Mouse (Mus musculus): Measurements from ENCODE around the gene Ugt1a8.

Ugt1a8 gene

DNA sequence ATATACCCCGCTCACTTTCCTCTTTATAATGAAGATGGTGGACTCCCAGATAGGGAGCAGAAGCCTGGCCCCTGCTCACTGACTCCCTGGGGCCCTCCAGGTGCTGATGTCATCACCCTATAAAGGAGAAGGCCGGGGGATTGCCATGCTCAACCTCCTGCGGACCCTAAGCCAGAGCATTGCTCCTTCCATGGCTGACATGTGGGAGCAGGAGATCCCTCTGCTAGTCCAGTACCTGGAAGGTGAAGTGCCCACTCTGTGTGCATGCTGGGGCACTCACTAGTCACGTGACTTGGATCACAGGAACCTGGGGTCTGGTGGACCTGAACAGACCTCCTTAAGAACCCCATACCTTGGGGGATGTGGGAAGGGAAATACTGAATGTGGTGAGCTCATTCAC is 153.0 kb downstream of the Ugt1a8 start:
- DNase-seq, result no peak

DNA sequence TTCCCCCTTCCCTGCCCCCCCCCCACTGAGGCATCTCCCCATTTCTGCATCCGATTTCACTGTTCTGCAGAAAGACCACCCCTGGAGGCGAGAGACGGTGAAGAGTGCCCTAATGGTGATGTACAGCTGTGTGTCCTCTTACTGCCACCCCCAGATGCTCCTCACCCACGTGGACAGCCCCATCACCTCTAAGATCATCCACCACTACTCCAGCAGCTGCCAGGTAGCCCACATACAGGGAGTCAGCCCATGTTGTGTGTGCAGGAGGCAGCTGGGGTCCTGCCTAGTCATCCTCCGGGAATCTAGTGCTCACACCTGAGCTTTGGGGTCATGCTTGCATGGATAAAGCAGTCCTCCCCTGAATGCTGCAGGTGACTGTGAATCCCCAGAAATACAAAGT is 156.2 kb downstream of the Ugt1a8 start:
- peak in 1 of 2 experiments; percentile 19 for DNase-seq

DNA sequence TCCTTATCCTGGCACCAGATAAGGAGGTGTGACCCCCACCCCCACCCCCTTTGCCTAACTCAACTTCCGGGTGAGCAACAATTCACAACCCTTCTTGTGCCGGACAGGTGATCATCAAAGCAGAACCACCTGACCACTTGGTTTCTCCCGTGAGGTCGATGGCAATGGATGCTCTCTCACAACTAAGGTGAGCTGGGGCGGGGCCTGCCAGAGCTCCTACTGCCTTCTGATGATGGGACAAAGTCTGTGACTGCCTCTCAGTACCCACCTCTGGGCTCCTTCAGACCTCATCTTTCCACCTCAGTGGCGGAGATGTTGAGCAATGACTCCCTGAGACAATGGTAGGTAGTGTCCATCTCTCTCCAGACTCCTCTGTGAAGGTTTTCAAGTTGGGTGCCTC is 158.3 kb downstream of the Ugt1a8 start:
- no peak for DNase-seq

DNA sequence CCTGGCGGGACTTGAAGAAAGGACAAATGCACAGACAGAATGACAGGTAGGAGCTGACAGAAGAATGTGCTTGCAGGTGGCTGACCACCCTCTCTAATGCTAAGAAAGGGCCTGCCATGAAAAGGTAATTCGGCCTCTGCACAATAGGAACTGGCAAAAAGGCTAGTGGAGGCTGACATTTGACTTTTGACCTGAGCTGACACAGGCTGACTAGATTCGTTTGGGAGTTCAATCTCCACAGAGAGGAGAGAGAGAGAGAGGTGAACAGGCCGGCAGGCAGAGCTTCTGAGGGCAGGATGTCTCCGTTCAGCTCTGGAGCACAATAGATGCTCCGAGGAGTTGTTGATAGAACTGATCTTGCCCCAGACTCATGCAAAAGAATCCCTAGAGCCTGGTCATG is 158.8 kb downstream of the Ugt1a8 start:
- no peak for DNase-seq

DNA sequence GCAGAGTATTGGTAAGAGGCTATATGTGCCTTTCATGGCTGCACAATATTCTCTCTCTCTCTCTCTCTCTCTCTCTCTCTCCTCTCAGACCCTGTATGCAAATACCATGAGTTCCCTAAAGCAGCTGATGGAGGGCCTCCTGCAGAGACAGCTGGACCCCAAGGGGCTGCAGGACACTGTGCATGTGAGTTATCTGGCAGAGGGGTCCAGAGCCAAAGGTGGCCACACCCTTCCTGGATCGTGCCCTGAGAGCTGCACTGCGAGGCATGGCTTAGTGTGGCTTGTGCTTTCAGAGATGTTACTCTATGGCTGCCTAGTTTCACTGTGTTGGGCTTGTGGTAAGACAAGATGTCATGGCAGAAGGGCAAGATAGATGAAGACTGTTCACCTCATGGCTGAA is 160.0 kb downstream of the Ugt1a8 start:
- DNase-seq, result no peak

DNA sequence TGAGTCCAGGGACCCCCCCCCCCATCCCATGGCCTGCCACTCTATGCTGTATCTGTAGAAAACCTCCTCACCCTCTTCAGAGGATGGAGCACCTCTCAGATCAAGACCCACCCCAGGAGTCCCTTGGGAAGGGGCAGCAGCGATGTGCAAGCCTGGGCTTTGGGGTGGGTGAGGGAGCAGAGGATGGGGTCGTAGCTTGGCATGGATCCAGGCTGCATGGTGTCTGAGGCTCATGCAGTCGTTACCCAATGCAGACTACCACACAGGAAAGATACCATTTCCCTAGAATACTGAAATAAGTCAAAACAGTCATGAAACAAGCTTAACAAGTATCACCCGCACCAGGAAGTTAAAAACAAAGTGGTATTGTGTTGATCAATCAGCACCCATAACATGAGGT is 161.0 kb downstream of the Ugt1a8 start:
- DNase-seq, result no peak

DNA sequence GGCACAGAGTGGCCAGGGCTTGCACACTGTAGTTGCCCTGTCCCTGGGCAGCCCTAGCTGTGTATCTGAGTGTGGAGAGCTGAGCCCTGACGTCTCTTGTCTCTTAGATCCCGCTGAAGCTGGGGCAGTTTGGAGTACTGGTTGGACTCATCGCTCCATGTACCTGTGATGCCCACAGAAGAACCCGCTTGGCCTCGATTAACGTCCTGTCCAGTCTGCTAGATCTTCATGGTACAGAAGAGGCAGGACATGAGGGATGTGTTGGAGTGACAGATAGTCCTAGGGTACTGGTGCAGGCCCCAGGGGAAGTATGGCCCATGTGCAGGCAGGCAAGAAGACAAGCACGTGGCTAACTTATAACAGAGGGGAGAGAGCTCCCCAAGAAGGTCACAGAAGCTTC is 162.0 kb downstream of the Ugt1a8 start:
- DNase-seq, result no peak

DNA sequence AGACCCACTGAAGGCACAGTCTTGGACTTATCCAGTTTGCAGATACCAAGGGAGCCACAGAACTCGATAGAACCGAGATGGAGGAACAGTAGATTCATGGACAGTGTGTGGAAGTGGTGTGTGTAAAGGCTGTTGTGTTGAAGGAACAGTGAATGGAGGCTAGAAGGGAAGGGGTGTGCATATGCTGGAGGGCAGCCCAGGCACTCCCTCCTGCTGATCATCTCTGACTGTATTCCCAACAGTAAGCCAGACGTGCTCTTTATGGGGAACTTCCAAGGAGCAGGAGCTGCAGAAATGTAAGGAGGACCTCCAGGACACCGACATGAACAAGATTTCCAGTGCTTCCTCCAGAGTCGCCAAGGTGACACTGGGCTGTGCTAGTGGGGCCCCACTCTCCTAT is 162.4 kb downstream of the Ugt1a8 start:
- DNase-seq, result no peak

DNA sequence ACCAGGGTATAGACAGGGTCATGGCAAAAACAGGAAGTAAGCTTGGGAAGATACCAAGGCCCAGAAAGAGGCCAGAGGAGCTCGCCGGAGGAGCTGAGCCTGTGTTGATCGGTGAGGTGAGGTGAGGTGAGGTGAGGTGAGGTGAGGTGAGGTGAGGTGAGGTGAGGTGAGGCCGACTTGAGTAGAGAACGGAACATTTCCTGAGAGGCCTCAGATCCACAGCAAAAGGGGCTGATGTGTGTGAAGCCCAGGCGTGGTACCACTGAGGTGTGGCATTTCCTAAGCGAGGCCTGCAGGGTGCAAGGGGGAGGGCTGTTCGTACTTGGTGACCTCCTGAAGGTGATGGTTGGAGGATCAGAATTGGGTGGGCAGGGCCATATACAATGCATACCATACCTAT is 165.5 kb downstream of the Ugt1a8 start:
- no peak for DNase-seq

DNA sequence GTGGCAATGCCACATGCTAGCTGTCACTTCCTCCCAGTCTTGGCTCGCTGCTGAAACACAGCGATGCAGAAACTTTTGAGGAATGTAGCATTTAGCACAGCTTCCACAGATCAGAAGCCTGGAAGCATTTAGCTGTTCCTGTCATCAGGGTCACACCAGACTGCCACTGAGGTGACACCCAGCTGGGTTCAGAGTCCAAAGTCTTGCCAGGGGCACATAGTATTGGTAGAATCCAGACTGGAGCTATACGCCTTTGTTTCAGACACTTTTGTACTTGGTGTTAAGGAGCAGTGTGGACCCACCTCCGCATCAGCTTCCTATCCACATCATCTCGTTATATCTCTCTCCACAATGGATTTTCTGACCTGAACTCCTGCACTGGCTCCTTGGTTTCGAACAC is 165.9 kb downstream of the Ugt1a8 start:
- no peak for DNase-seq

DNA sequence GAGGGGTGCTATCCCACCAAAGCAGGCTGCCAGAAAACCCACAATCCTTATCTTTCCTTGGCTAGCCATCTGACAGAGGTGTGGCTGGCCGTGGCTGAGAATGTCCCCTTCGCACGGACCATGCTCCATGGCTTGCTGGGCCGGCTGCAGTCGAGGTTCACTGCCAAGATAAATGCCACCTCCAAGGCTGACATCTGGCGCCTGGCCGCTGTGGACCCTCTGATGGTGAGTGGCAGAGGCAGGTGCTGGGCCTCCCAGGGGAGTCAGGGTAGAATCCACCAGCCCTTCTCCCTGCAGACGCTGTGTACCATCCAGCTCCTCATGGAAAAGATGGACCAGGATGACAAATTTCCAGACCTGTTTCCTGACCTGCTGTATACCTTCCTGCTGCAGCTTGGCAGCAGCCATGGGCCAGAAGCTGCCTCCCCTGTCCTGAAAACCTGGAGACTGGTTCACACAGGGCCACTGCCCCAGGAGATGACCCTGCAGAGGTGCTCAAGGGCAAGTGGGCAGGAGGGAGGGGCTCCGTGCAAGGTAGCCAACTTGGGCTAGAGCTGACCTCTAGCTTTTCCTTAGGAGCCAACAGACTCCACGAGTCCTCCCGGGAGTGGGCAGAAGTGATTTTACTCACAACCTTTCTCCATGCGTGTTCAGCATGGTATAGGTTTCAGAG is 167.3 kb downstream of the Ugt1a8 start:
- no peak for DNase-seq

DNA sequence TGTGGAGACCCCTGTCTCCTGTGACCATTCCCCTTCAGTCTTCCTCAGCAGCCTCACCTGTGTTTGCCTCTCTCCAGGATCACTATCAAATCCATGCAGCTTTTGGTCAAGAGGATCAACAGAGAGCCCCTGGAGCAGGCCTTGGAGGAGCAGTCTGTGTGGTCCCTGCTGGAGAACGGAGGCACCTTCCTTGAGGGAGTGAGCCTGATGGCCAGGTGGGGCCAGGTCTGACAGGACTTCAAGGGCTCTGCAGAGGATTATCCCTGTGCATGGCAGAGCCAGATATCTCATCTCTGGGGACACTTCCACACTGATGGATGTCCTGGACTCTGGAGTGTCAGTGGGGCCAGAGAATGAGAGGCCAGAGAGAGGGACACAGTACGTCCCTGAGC is 167.8 kb downstream of the Ugt1a8 start:
- DNase-seq, result no peak

DNA sequence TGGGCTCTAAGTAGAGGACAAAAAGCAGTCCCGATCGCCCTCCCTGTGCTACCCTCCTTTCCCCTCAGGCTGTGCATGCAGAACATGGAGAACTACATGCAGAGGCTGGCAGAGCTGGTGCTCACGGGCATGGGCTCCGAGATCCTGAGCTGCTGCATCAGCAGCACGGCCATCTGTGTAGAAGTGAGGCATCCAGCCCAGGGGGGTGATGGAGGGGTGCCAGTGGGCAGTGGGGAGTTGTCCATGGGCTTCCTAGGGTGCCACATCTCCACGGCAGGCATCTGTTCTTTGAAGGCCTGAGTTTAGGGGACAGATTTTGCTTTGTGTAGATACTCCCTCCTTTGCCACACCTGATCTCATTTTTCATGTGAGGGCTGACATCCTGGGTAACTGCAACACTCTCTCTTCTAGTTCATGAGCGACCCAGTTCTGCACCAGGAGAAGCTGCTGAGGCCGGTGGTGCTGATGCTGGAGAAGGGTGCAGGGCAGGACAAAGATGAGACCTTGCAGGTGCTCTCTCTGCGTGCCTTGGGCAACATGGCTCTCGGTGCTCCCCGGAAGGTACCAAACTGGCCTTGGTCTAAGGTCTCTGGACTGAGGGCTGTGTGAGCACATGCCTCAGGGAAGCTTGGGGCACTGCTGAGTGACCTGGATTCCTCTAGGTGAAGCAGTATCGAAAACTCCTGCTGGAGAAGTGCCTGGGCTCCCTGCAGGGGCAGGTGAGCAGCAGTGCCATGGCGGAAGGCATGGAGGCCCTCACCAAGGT is 168.6 kb downstream of the Ugt1a8 start:
- DNase-seq, result no peak

DNA sequence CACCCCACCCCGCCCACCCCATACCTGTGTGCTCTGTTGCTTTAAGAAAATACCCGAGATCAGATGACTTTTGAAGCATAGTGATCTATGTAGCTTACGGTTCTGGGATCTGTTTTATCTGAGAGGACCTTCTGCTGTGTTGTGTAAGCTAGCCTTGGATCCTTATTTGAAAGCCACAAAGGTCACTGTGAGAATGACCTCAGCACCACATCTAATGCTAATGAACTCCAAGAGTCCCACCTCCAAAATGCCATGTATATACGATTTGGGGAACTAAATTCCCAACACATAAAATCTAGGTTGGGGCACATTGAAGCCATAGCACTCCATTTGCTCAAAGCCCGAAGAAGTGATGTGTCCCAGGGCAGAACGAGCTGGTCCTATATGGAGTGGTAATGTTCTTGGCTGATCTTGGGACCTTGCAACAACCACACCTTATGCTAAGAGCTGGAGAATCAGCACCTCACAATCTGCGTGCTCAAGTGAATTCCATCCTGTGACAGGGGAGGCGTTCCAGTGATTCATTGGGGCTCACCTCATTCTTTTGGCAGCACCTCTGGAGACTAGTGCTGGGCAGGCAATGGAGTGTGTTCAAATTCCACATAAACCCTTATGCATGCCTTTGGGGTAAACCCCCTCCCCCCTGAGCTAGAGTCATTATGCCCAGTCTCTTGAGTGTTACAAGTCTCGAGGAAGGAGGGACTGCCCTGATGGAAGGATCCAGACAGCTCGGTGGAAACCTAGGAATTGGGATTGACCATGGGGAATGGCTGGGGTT is 169.5 kb downstream of the Ugt1a8 start:
- no peak for DNase-seq

DNA sequence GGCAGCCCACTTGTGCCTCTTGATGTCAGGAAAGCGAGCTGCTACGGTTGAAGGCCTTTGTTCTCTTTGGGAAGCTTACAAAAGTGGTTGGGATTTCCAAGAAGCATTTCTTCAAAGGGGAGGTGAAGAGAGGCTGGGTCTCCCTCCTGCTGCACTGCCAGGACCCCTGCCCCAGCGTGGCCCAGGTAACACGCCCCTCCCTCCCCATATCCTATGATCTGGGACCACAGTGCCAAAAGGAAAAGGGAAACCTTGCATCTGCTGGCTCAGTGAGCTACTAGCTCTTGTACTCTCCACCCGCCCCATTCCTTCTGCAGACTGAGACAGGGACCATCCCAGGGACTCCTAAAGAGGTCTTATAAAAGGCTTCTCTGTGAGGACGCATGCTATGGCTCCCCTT is 170.1 kb downstream of the Ugt1a8 start:
- DNase-seq, result no peak

DNA sequence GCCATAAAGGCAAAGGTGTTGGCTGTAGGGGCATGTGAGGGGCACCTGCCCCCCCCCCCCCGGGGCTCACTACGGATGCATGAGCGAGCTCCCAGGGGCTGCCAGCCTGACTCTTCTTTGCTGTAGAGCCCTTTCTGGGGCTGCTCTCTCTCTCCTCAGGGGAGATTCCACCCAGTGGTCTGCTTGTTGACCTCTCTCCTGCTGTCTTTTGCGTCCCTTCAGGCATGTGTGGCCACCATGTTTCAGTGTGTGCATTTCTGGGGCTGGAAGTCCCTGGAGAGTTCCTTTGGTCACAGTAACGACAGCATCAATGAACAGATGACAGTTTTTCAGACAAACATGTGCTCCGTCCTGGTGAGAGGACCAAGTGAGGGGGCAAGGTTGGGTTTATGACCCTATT is 170.7 kb downstream of the Ugt1a8 start:
- no peak for DNase-seq

DNA sequence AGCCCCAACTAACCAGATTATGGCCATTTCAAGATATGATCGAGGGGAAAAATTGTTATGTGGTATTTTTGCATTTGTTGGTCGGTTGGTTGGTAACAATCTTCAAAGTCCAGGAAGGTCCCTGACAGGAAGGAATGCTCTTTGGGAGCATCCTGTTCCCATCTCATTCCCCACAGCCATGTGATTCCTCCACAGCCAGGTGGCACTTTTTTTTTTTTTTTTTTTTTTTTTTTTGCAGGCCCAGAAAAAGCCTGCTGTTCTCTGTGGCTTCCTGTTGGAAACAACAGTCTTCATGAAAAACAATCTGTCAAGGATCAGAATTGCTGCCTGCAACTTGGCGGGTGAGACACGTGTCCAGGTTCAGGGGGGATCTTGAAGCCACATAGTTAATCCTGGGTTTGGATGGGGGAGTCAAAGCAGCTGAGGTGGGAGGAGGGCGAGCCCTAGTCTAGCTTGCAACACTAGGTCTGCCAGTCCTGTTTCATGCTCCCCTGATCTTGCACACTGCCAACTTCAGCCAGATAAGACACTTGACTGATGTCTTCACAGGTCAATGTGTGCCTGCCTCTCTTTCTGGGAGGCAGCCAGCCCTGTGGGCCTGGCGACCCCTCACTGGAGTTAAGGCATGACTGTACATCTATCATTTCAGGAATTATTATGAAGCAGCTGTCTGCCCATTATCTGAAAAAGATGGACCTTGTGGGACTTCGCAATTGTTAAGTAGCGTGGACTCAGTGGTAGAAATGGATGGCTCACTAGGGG is 171.4 kb downstream of the Ugt1a8 start:
- DNase-seq, result no peak

DNA sequence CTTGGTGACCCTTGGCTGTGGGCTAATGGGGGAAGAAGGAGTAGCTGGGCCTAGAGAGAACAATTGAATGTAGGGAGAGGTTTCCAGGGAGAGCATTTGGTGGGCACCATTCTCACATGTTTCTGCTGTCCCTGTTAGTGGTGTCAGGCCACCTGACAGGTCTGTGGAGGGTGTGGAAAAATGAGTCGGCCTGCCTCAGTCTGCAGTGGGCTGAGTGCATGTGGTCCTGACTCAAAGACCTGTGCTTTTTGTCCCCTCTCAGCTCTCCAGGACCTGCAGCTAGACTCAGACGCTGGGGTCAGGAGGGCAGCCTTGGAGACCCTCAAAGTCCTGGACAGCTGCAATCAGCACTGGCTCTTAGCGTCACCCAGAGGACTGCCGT is 172.0 kb downstream of the Ugt1a8 start:
- no peak for DNase-seq

DNA sequence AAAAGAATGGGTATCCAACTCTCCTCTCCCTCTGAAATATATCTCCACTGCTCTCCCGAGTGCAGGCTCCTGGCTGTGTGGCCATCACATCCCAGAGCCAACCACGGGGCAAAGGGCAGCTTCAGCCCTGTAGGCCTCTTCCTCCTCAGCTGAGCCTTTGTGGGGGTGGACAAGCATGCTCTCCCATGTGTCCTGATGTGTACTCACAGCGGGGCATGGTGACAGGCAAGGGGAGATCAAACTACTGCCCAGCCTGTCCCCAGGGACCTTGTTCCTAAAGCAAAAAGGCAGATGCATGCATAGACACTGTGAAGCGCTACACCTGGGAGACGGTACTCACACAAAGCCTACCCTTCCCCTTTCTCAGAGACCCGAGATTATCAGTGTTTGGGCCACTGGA is 172.5 kb downstream of the Ugt1a8 start:
- DNase-seq, result no peak

DNA sequence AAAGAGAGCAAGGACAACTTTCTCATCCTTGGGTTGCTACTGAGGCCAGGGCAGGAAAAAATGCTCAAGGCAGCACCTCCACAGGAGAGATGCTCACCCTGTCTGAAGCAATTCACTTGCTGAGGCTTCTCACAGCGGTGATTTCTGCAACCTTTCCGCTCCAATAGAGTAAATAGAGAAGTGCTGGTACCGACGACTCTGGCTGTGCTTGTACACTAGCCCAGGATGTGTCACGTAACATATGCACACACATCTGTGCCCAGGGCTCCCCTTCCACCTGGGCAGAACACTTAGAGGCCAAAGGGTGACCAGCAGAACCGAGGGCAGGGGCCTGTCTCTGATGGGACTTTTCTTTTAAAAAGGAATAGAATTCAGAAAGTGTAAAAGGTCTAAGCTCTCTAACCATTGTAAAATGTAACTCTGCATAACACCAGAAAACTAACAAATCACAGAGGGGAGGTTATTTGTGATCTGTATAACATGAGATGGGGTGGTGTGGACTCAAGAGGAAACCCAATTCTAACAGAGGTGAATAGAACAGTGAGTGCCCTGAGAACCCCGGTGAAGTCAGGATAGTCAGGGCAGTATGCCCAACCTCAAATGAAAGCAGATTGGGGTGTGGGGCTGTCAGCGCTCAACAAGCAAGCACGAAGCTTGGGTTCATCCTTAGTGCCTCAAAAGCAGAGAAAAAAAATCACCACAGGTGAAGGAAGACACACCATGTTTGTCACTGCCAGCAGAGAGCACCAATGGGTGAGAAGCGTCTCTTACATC is 173.2 kb downstream of the Ugt1a8 start:
- no peak for DNase-seq

DNA sequence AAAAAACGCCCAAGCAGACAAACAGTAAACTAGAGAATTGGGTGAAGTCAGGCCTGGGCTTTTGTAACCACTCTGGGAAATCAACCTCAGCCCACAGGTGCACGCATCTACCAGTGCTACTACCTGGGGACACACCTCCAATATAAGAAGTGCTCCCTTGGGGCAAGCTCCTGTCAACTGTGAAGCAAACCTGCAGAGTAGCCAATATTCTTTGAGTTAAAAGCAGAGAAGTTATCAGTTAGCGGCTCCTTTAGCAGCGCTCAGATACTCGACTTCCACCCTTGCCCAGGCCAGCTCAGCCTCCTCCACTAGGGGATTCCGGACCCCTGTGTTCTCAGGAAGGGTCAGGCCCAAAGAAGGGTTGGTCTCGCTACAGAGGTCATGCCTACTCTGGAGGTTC is 174.1 kb downstream of the Ugt1a8 start:
- no peak for DNase-seq

DNA sequence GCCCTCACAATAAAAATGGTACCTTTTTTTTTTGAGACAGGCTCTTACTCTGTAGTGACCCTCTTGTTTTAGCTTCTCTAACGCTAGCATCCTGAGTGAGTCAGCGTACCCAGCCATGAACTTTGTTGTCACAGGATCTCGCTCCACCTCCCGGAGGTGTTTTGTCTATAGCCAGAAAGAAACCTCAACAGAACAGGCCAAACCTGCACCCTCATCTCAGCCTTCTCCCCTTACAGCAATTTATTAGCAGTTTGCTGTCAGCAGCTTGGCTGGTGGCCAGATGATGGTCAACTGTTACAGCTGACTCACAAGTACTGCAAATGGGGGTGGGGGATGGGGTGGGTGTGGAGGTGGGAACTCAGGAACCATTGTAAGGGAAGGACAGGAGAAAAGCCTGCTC is 174.6 kb downstream of the Ugt1a8 start:
- no peak for DNase-seq

DNA sequence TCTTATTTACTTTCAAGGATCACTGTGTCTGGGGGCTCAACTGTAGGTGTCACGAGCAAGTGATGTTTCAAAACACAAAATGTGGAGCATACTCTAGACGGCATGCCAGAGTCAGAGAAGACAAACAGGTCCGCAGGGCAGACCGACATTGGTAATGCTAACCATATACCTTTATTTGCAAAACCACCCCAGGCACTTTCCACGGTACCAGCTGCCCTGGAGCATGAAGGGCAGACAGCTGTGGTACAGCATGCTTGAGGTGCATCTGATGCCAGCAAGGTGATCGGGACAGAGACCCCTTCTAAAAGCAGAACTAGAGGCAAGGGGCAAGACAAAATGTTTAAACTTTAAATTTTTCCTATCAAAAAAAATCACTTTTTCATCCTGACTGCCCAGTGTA is 175.3 kb downstream of the Ugt1a8 start:
- no peak for DNase-seq
